Mouse (Mus musculus): ENCODE measurements around the gene Paox. TPM values are rescaled to one million over a fixed set of nuclear protein-coding genes. Genes with fewer than 3 reads are reported as not detected.
A peak's percentile ranks its signal among the peaks of the same experiment; 100 is the strongest.

Paox gene
- total and polyA plus RNA-seq, 2 experiments = 59.1 to 86.9 TPM

GRCm38 (mm10) chr7:140138021-140138310, 22.4 kb downstream of the Paox start:
- Histone ChIP-seq H3K79me2 (ENCODE audit: control insufficient read depth, insufficient read depth, low read length) (no peaks in the 10 kb centered on the region), H3K36me3 (ENCODE audit: control insufficient read depth, insufficient read depth, low read length) (peaks cover 4% of the 10 kb centered on the region), H3K27me3 (ENCODE audit: control insufficient read depth, insufficient read depth, low read length) (no peaks in the 10 kb centered on the region), H3K27ac (replicated peaks; ENCODE audit: insufficient read depth, low read depth, low read length) (peak overlapping the region; percentile 72), H3K4me1 (ENCODE audit: control insufficient read depth, insufficient read depth, low read length) (peaks cover 2% of the 10 kb centered on the region; the same call in 1 of the 2 replicates), H3K9ac (ENCODE audit: low read depth, low read length) (peak overlapping the region; percentile 90), H3K4me3 (ENCODE audit: insufficient read depth, low read depth, low read length) (peak overlapping the region; percentile 82)
- no peak for TF ChIP-seq CTCF (IDR thresholded peaks at IDR 0.05; ENCODE audit: low read depth, low read length)
- TF ChIP-seq POLR2A (IDR thresholded peaks at IDR 0.05; ENCODE audit: extremely low read depth, insufficient read depth, low read length) = no peak
- DNase-seq (ENCODE audit: extremely low read depth, low read depth, low spot score) = no peak
- WGBS = under 1% methylated on average over 8 of the region's 8 CpGs

GRCm38 (mm10) chr7:140141350-140141749, 25.8 kb downstream of the Paox start:
- H3K4me1 ChIP-seq (ENCODE audit: control insufficient read depth, insufficient read depth, low read length) = peaks cover 2% of the 10 kb centered on the region; the same call in 1 of the 2 replicates
- H3K36me3 ChIP-seq (ENCODE audit: control insufficient read depth, insufficient read depth, low read length) = no peaks in the 10 kb centered on the region
- H3K9ac ChIP-seq (ENCODE audit: low read depth, low read length) = no peak overlapping the region
- H3K4me3 ChIP-seq (ENCODE audit: insufficient read depth, low read depth, low read length) = no peak overlapping the region
- DNase-seq (ENCODE audit: extremely low read depth, low read depth, low spot score) = peak; percentile 53
- TF ChIP-seq POLR2A (IDR thresholded peaks at IDR 0.05; ENCODE audit: extremely low read depth, insufficient read depth, low read length) = no peak
- TF ChIP-seq CTCF (IDR thresholded peaks at IDR 0.05; ENCODE audit: low read depth, low read length) = peak; percentile 91
- WGBS = 4% methylated on average over 14 of the region's 14 CpGs
- H3K79me2 ChIP-seq (ENCODE audit: control insufficient read depth, insufficient read depth, low read length) = no peaks in the 10 kb centered on the region
- H3K27ac ChIP-seq (replicated peaks; ENCODE audit: insufficient read depth, low read depth, low read length) = no peak overlapping the region
- H3K27me3 ChIP-seq (ENCODE audit: control insufficient read depth, insufficient read depth, low read length) = no peaks in the 10 kb centered on the region

GRCm38 (mm10) chr7:140144550-140144949, 29.0 kb downstream of the Paox start:
- Histone ChIP-seq H3K4me1 (ENCODE audit: control insufficient read depth, insufficient read depth, low read length) (no peaks in the 10 kb centered on the region), H3K27me3 (ENCODE audit: control insufficient read depth, insufficient read depth, low read length) (no peaks in the 10 kb centered on the region), H3K27ac (replicated peaks; ENCODE audit: insufficient read depth, low read depth, low read length) (no peak overlapping the region), H3K79me2 (ENCODE audit: control insufficient read depth, insufficient read depth, low read length) (no peaks in the 10 kb centered on the region), H3K36me3 (ENCODE audit: control insufficient read depth, insufficient read depth, low read length) (no peaks in the 10 kb centered on the region; the same call in 1 of the 2 replicates), H3K9ac (ENCODE audit: low read depth, low read length) (no peak overlapping the region), H3K4me3 (ENCODE audit: insufficient read depth, low read depth, low read length) (no peak overlapping the region)
- DNase-seq (ENCODE audit: extremely low read depth, low read depth, low spot score) = no peak
- WGBS = 91% methylated on average over 4 of the region's 4 CpGs
- TF ChIP-seq CTCF (IDR thresholded peaks at IDR 0.05; ENCODE audit: low read depth, low read length) (no peak), POLR2A (IDR thresholded peaks at IDR 0.05; ENCODE audit: extremely low read depth, insufficient read depth, low read length) (no peak)

GRCm38 (mm10) chr7:140153383-140153782, 37.8 kb downstream of the Paox start:
- peaks cover 4% of the 10 kb centered on the region; the same call in 1 of the 2 replicates for H3K36me3 ChIP-seq (ENCODE audit: control insufficient read depth, insufficient read depth, low read length)
- peaks cover 5% of the 10 kb centered on the region for H3K27me3 ChIP-seq (ENCODE audit: control insufficient read depth, insufficient read depth, low read length)
- H3K4me3 ChIP-seq (ENCODE audit: insufficient read depth, low read depth, low read length) = peak overlapping the region; percentile 44; the same call in 1 of the 2 replicates
- WGBS = 14% methylated on average over 28 of the region's 28 CpGs
- no peaks in the 10 kb centered on the region for H3K4me1 ChIP-seq (ENCODE audit: control insufficient read depth, insufficient read depth, low read length)
- H3K27ac ChIP-seq (replicated peaks; ENCODE audit: insufficient read depth, low read depth, low read length) = peak overlapping the region; percentile 16; the same call in 1 of the 2 replicates
- no peak for TF ChIP-seq POLR2A (IDR thresholded peaks at IDR 0.05; ENCODE audit: extremely low read depth, insufficient read depth, low read length)
- no peak for TF ChIP-seq CTCF (IDR thresholded peaks at IDR 0.05; ENCODE audit: low read depth, low read length)
- DNase-seq (ENCODE audit: extremely low read depth, low read depth, low spot score) = no peak
- no peaks in the 10 kb centered on the region for H3K79me2 ChIP-seq (ENCODE audit: control insufficient read depth, insufficient read depth, low read length)
- peak overlapping the region; percentile 49; the same call in 1 of the 2 replicates for H3K9ac ChIP-seq (ENCODE audit: low read depth, low read length)

- no peak overlapping the region for H3K9ac ChIP-seq (ENCODE audit: low read depth, low read length)
These were observed 38.2 kb downstream of the Paox start for GRCm38 (mm10) chr7:140153829-140154217.

GRCm38 (mm10) chr7:140154218-140154927, 38.8 kb downstream of the Paox start, which contains the start of gene Sprn:
Gene Sprn, minus strand, starts transcription at chr7:140154877.
- Histone ChIP-seq H3K9ac (ENCODE audit: low read depth, low read length) (peak within 1 kb of the TSS; percentile 4), H3K36me3 (ENCODE audit: control insufficient read depth, insufficient read depth, low read length) (peaks cover 4% of the 10 kb centered on the region; the same call in 1 of the 2 replicates), H3K27me3 (ENCODE audit: control insufficient read depth, insufficient read depth, low read length) (peaks cover 5% of the 10 kb centered on the region), H3K27ac (replicated peaks; ENCODE audit: insufficient read depth, low read depth, low read length) (0 out of 2 replicates have a peak within 1 kb of the TSS, but pooled peaks have one; percentile 16), H3K79me2 (ENCODE audit: control insufficient read depth, insufficient read depth, low read length) (no peaks in the 10 kb centered on the region), H3K4me1 (ENCODE audit: control insufficient read depth, insufficient read depth, low read length) (no peaks in the 10 kb centered on the region), H3K4me3 (ENCODE audit: insufficient read depth, low read depth, low read length) (peak within 1 kb of the TSS; percentile 55)
- TF ChIP-seq POLR2A (IDR thresholded peaks at IDR 0.05; ENCODE audit: extremely low read depth, insufficient read depth, low read length) = no peak
- TF ChIP-seq CTCF (IDR thresholded peaks at IDR 0.05; ENCODE audit: low read depth, low read length) = no peak
- no peak for DNase-seq (ENCODE audit: extremely low read depth, low read depth, low spot score)
- WGBS = 12% methylated on average over 28 of the region's 28 CpGs

More at GRCm38 (mm10) chr7:140153829-140154217, 38.2 kb downstream of the Paox start:
- Histone ChIP-seq H3K79me2 (ENCODE audit: control insufficient read depth, insufficient read depth, low read length) (no peaks in the 10 kb centered on the region), H3K27me3 (ENCODE audit: control insufficient read depth, insufficient read depth, low read length) (peaks cover 5% of the 10 kb centered on the region), H3K36me3 (ENCODE audit: control insufficient read depth, insufficient read depth, low read length) (peaks cover 4% of the 10 kb centered on the region; the same call in 1 of the 2 replicates), H3K4me1 (ENCODE audit: control insufficient read depth, insufficient read depth, low read length) (no peaks in the 10 kb centered on the region), H3K27ac (replicated peaks; ENCODE audit: insufficient read depth, low read depth, low read length) (peak overlapping the region; percentile 16; the same call in 1 of the 2 replicates), H3K4me3 (ENCODE audit: insufficient read depth, low read depth, low read length) (peak overlapping the region; percentile 55; the same call in 1 of the 2 replicates)
- no peak for DNase-seq (ENCODE audit: extremely low read depth, low read depth, low spot score)
- TF ChIP-seq CTCF (IDR thresholded peaks at IDR 0.05; ENCODE audit: low read depth, low read length) = no peak
- no peak for TF ChIP-seq POLR2A (IDR thresholded peaks at IDR 0.05; ENCODE audit: extremely low read depth, insufficient read depth, low read length)
- 28% methylated on average over 4 of the region's 4 CpGs for WGBS
